Comparison of ENCODE assay signal across 10 mouse cellular contexts in the genomic region with DNA sequence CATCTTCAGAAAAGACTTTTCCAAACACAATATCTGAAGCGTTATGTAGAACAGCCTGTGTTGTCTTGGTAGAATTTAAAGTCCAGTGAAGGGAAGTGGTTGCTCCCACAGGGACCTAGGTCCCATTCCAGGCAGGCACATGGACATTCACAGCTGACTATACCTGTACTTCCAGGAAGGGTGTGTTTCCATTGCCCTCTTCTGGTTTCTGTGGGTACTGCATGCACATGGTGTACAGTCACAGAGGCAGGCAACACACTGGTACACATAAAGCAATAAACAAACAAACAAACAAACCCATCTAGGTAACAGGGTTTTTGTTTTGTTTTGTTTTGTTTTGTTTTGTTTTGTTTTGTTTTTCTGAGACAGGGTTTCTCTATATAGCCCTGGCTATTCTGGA. TPM values are rescaled to one million over a fixed set of nuclear protein-coding genes. Genes with fewer than 3 reads are reported as not detected.
A peak's percentile ranks its signal among the peaks of the same experiment; 100 is the strongest.
DNase-seq lines count a peak whose midpoint lies in the region; ATAC-seq lines count a peak whose summit lies in the region.
"Had no signal": no experiment of that assay in that cellular context is flagged by ENCODE, and none has a peak within 500 bp of the region (broad histone marks: within the 10 kb centered on the region; RNA-seq: fewer than 3 reads in every experiment).

No protein-coding gene starts in this region.

- no peak overlapping the region for H3K4me2 ChIP-seq in hindbrain, embryonic 11.5 days (replicated peaks; ENCODE audit: low read depth, low read length)
- H3K4me2 ChIP-seq in hindbrain, embryonic 13.5 days: no peak overlapping the region
- H3K4me2 ChIP-seq in embryonic facial prominence, embryonic 11.5 days (ENCODE audit: low read depth, low read length): no peak overlapping the region
- H3K4me2 ChIP-seq: embryonic facial prominence, embryonic 15.5 days; heart, embryonic 13.5 days had no signal

- no peaks in the 10 kb centered on the region for H3K36me3 ChIP-seq in hindbrain, embryonic 11.5 days (ENCODE audit: control insufficient read depth, insufficient read depth, low read length)
- H3K36me3 ChIP-seq in hindbrain, embryonic 13.5 days: no peaks in the 10 kb centered on the region
- no peaks in the 10 kb centered on the region for H3K36me3 ChIP-seq in embryonic facial prominence, embryonic 11.5 days (replicated peaks; ENCODE audit: control insufficient read depth, insufficient read depth, low read depth, low read length)
- H3K36me3 ChIP-seq: embryonic facial prominence, embryonic 15.5 days; heart, embryonic 13.5 days had no signal

- H3K4me1 ChIP-seq in hindbrain, embryonic 11.5 days (replicated peaks; ENCODE audit: control insufficient read depth, insufficient read depth, low read length): no peaks in the 10 kb centered on the region
- H3K4me1 ChIP-seq in hindbrain, embryonic 13.5 days (replicated peaks): no peaks in the 10 kb centered on the region
- H3K4me1 ChIP-seq in embryonic facial prominence, embryonic 11.5 days (ENCODE audit: control insufficient read depth, insufficient read depth, low read length): no peaks in the 10 kb centered on the region
- H3K4me1 ChIP-seq: embryonic facial prominence, embryonic 15.5 days; heart, embryonic 13.5 days had no signal

- ATAC-seq in hindbrain, embryonic 11.5 days (ENCODE audit: low FRiP score): no peak
- ATAC-seq in hindbrain, embryonic 13.5 days (ENCODE audit: low FRiP score): no peak
- ATAC-seq in embryonic facial prominence, embryonic 11.5 days (replicated peaks; ENCODE audit: insufficient number of reproducible peaks, low FRiP score, low TSS enrichment, low read depth): no peak
- no peak for ATAC-seq in frontal cortex, adult (ENCODE audit: low TSS enrichment)

- H3K27ac ChIP-seq in hindbrain, embryonic 11.5 days (ENCODE audit: low read depth, low read length): no peak overlapping the region
- no peak overlapping the region for H3K27ac ChIP-seq in hindbrain, embryonic 13.5 days
- H3K27ac ChIP-seq in embryonic facial prominence, embryonic 11.5 days (replicated peaks; ENCODE audit: low read depth, low read length): no peak overlapping the region
- H3K27ac ChIP-seq: embryonic facial prominence, embryonic 15.5 days; heart, embryonic 13.5 days had no signal

- no peak overlapping the region for H3K9ac ChIP-seq in hindbrain, embryonic 11.5 days (ENCODE audit: low read depth, low read length)
- H3K9ac ChIP-seq in hindbrain, embryonic 13.5 days: no peak overlapping the region
- H3K9ac ChIP-seq in embryonic facial prominence, embryonic 11.5 days (replicated peaks; ENCODE audit: low read length): no peak overlapping the region
- H3K9ac ChIP-seq: embryonic facial prominence, embryonic 15.5 days; heart, embryonic 13.5 days had no signal

- H3K9me3 ChIP-seq in hindbrain, embryonic 11.5 days (ENCODE audit: control insufficient read depth, low read length): no peaks in the 10 kb centered on the region
- H3K9me3 ChIP-seq in hindbrain, embryonic 13.5 days: no peaks in the 10 kb centered on the region
- no peaks in the 10 kb centered on the region for H3K9me3 ChIP-seq in embryonic facial prominence, embryonic 11.5 days (replicated peaks; ENCODE audit: control insufficient read depth, low read length)
- H3K9me3 ChIP-seq: embryonic facial prominence, embryonic 15.5 days had no signal

- DNase-seq in hindbrain, embryonic 11.5 days (ENCODE audit: low spot score): peak; percentile 34
- peak; percentile 36 for DNase-seq in thymus, postnatal 14 days
- DNase-seq in thymus, adult 18-20 months: no peak
- DNase-seq in embryonic facial prominence, embryonic 11.5 days (ENCODE audit: low spot score): peak; percentile 33
- no peak for DNase-seq in neural tube, embryonic 10.5 days (ENCODE audit: extremely low spot score, low spot score)
- DNase-seq in testis, postnatal 14 days (ENCODE audit: low spot score): no peak

- H3K4me3 ChIP-seq in hindbrain, embryonic 11.5 days (ENCODE audit: low read depth, low read length): no peak overlapping the region
- H3K4me3 ChIP-seq in hindbrain, embryonic 13.5 days: no peak overlapping the region
- H3K4me3 ChIP-seq in embryonic facial prominence, embryonic 11.5 days (ENCODE audit: low read depth, low read length): no peak overlapping the region
- H3K4me3 ChIP-seq: embryonic facial prominence, embryonic 15.5 days; heart, embryonic 13.5 days had no signal

- H3K27me3 ChIP-seq in hindbrain, embryonic 11.5 days (ENCODE audit: control insufficient read depth, insufficient read depth, low read length): peaks cover 5% of the 10 kb centered on the region; the same call in 1 of the 2 replicates
- H3K27me3 ChIP-seq in hindbrain, embryonic 13.5 days: peaks cover 37% of the 10 kb centered on the region
- peaks cover 1% of the 10 kb centered on the region; the same call in 1 of the 2 replicates for H3K27me3 ChIP-seq in embryonic facial prominence, embryonic 11.5 days (ENCODE audit: control insufficient read depth, insufficient read depth, low read length)

- 97% methylated on average over 1 of the region's 1 CpGs for WGBS in hindbrain, embryonic 11.5 days
- 98% methylated on average over 1 of the region's 1 CpGs for WGBS in hindbrain, embryonic 13.5 days
- WGBS in embryonic facial prominence, embryonic 11.5 days: 96% methylated on average over 1 of the region's 1 CpGs

RNA-seq across cellular contexts. Expression of a gene that starts 7.9 kb away (rescaled TPM):
- 12.3 and 13.5 TPM in 2 replicates for polyA plus RNA-seq in hindbrain, embryonic 11.5 days (2014; fragmentation: Nextera tagmentation; extraction: Ambion mirVana)
- 11.1 and 12.0 TPM in 2 replicates for polyA plus RNA-seq in hindbrain, embryonic 13.5 days (2015; fragmentation: Nextera tagmentation; extraction: Ambion mirVana)
- 9.6 and 12.5 TPM in 2 replicates for polyA plus RNA-seq in embryonic facial prominence, embryonic 11.5 days (2014; fragmentation: Nextera tagmentation; extraction: Ambion mirVana)

Comparison
In these comparisons a context has a peak if more than half of its experiments do, and no peak if none do; other contexts are left out.
1. DNase-seq: peak in hindbrain, embryonic 11.5 days (single experiment), thymus, postnatal 14 days (single experiment) and embryonic facial prominence, embryonic 11.5 days (single experiment); none in thymus, adult 18-20 months (0 of 2), neural tube, embryonic 10.5 days (single experiment) and testis, postnatal 14 days (single experiment).